Mouse (Mus musculus) stomach, embryonic 15.5 days (tissue): ENCODE measurements around the gene Pum1. TPM values are rescaled to one million over a fixed set of nuclear protein-coding genes. Genes with fewer than 3 reads are reported as not detected.
A peak's percentile ranks its signal among the peaks of the same experiment; 100 is the strongest.

Experiments used
- ATAC-seq: fragments of 200-750 bp; cut with Nextera tagmentation; 2 replicates; pipeline ENCODE4 v1.8.0; 2017; ENCODE audit warnings: low read depth, moderate number of reproducible peaks, moderate TSS enrichment; ENCODE audit not compliant: insufficient read depth, low FRiP score
- H3K27ac ChIP-seq: fragments of 300-500 bp; sonication (generic); 2 replicates; pipeline ENCODE4 v1.5.1; 2015; ENCODE audit warnings: mild to moderate bottlenecking, inconsistent platforms
- H3K27me3 ChIP-seq: fragments of 300-500 bp; sonication (generic); replicated peaks from 2 replicates; pipeline ENCODE4 v1.6.1; 2015; ENCODE audit warnings: inconsistent platforms
- H3K36me3 ChIP-seq: fragments of 300-500 bp; sonication (generic); 2 replicates; pipeline ENCODE4 v1.6.1; 2015; ENCODE audit warnings: inconsistent platforms
- H3K4me1 ChIP-seq: fragments of 300-500 bp; sonication (generic); 2 replicates; pipeline ENCODE4 v1.6.1; 2015; ENCODE audit warnings: inconsistent platforms
- H3K4me2 ChIP-seq: fragments of 300-500 bp; sonication (generic); 2 replicates; pipeline ENCODE4 v1.6.1; 2015; ENCODE audit warnings: mild to moderate bottlenecking, inconsistent platforms
- H3K4me3 ChIP-seq: fragments of 300-500 bp; sonication (generic); replicated peaks from 2 replicates; pipeline ENCODE4 v1.5.1; 2015; ENCODE audit warnings: inconsistent platforms
- H3K9ac ChIP-seq: fragments of 300-500 bp; sonication (generic); 2 replicates; pipeline ENCODE4 v1.6.1; 2015; ENCODE audit warnings: inconsistent platforms
- H3K9me3 ChIP-seq: fragments of 300-500 bp; sonication (generic); 2 replicates; pipeline ENCODE4 v1.6.1; 2016; ENCODE audit warnings: inconsistent platforms
- WGBS: fragments of 180-500 bp; shearing (Covaris S2); methylation state at CpG from one replicate; pipeline ENCODE4 v1.1.7; 2015; 5-methylcytosine and 5-hydroxymethylcytosine counted together
- polyA plus RNA-seq: library from polyadenylated mRNA; unstranded; fragments of >200 nt; fragmentation: Nextera tagmentation; extraction: Ambion mirVana; gene quantifications from 2 replicates; pipeline ENCODE4 v1.2.1, GENCODE M21; 2015

The Pum1 gene
- polyA plus RNA-seq, 1 experiment from 2014 or later: 72.4 TPM

GRCm38 (mm10) chr4:130774822-130775221 lies 111.7 kb downstream of the Pum1 start:
- WGBS: 86% methylated on average over 4 of the region's 4 CpGs
- no peak overlapping the region for H3K4me3 ChIP-seq
- no peaks in the 10 kb centered on the region for H3K9me3 ChIP-seq
- H3K4me1 ChIP-seq: no peaks in the 10 kb centered on the region; the same call in 1 of the 2 replicates
- no peaks in the 10 kb centered on the region for H3K27me3 ChIP-seq
- no peak overlapping the region for H3K27ac ChIP-seq
- ATAC-seq: no peak
- no peak overlapping the region for H3K4me2 ChIP-seq
- no peak overlapping the region for H3K9ac ChIP-seq
- peaks cover 63% of the 10 kb centered on the region for H3K36me3 ChIP-seq

- Histone ChIP-seq H3K9ac (no peak overlapping the region), H3K36me3 (peaks cover 58% of the 10 kb centered on the region), H3K4me1 (no peaks in the 10 kb centered on the region; the same call in 1 of the 2 replicates), H3K4me2 (no peak overlapping the region), H3K27ac (no peak overlapping the region; the same call in 1 of the 2 replicates), H3K27me3 (no peaks in the 10 kb centered on the region), H3K4me3 (no peak overlapping the region), H3K9me3 (no peaks in the 10 kb centered on the region)
- ATAC-seq: no peak
- 54% methylated on average over 10 of the region's 10 CpGs for WGBS
Measured at GRCm38 (mm10) chr4:130777647-130778046, 114.5 kb downstream of the Pum1 start.

- Histone ChIP-seq H3K4me2 (no peak overlapping the region), H3K27me3 (no peaks in the 10 kb centered on the region), H3K4me3 (no peak overlapping the region), H3K9me3 (no peaks in the 10 kb centered on the region), H3K27ac (no peak overlapping the region), H3K4me1 (no peaks in the 10 kb centered on the region; the same call in 1 of the 2 replicates), H3K9ac (no peak overlapping the region), H3K36me3 (peaks cover 44% of the 10 kb centered on the region)
- ATAC-seq: no peak
- 72% methylated on average over 3 of the region's 3 CpGs for WGBS
Measured at GRCm38 (mm10) chr4:130779037-130779436, 115.9 kb downstream of the Pum1 start.

GRCm38 (mm10) chr4:130782492-130782891 lies 119.4 kb downstream of the Pum1 start:
- no peaks in the 10 kb centered on the region for H3K27me3 ChIP-seq
- 78% methylated on average over 2 of the region's 2 CpGs for whole genome bisulfite sequencing
- ATAC-seq: no peak

GRCm38 (mm10) chr4:130784755-130785154 lies 121.6 kb downstream of the Pum1 start:
- H3K4me3 ChIP-seq: no peak overlapping the region
- H3K9ac ChIP-seq: no peak overlapping the region
- H3K4me1 ChIP-seq: no peaks in the 10 kb centered on the region
- no peak overlapping the region for H3K4me2 ChIP-seq
- H3K36me3 ChIP-seq: peaks cover 9% of the 10 kb centered on the region; the same call in 1 of the 2 replicates
- 23% methylated on average over 4 of the region's 4 CpGs for WGBS
- no peak overlapping the region for H3K27ac ChIP-seq
- H3K27me3 ChIP-seq: no peaks in the 10 kb centered on the region
- ATAC-seq: no peak
- no peaks in the 10 kb centered on the region for H3K9me3 ChIP-seq

More at GRCm38 (mm10) chr4:130782492-130782891, 119.4 kb downstream of the Pum1 start:
- no peak overlapping the region for H3K4me2 ChIP-seq
- peaks cover 26% of the 10 kb centered on the region for H3K36me3 ChIP-seq
- no peaks in the 10 kb centered on the region for H3K4me1 ChIP-seq
- no peak overlapping the region for H3K27ac ChIP-seq
- H3K9ac ChIP-seq: no peak overlapping the region
- H3K9me3 ChIP-seq: no peaks in the 10 kb centered on the region
- H3K4me3 ChIP-seq: no peak overlapping the region

- H3K36me3 ChIP-seq: no peaks in the 10 kb centered on the region
- no peak overlapping the region for H3K27ac ChIP-seq
- no peak for ATAC-seq
- 72% methylated on average over 5 of the region's 5 CpGs for WGBS
- H3K27me3 ChIP-seq: no peaks in the 10 kb centered on the region
- H3K4me3 ChIP-seq: no peak overlapping the region
- H3K9ac ChIP-seq: no peak overlapping the region
- H3K4me2 ChIP-seq: no peak overlapping the region
- 0 out of 2 replicates have a peak, but pooled peaks cover 5% of the 10 kb centered on the region for H3K4me1 ChIP-seq
- no peaks in the 10 kb centered on the region for H3K9me3 ChIP-seq
Measured at GRCm38 (mm10) chr4:130787530-130787929, 124.4 kb downstream of the Pum1 start.

GRCm38 (mm10) chr4:130790180-130790579 lies 127.1 kb downstream of the Pum1 start:
- Histone ChIP-seq H3K4me2 (no peak overlapping the region), H3K4me3 (no peak overlapping the region), H3K27ac (no peak overlapping the region), H3K4me1 (peaks cover 19% of the 10 kb centered on the region; the same call in 1 of the 2 replicates), H3K36me3 (no peaks in the 10 kb centered on the region), H3K9ac (no peak overlapping the region), H3K27me3 (0 out of 2 replicates have a peak, but pooled peaks cover 5% of the 10 kb centered on the region), H3K9me3 (no peaks in the 10 kb centered on the region)
- no peak; the same call in 1 of the 2 replicates for ATAC-seq
- 7% methylated on average over 6 of the region's 6 CpGs for WGBS

GRCm38 (mm10) chr4:130791811-130792375 lies 128.8 kb downstream of the Pum1 start:
- peak overlapping the region; percentile 82; the same call in 1 of the 2 replicates for H3K9ac ChIP-seq
- H3K27me3 ChIP-seq: 0 out of 2 replicates have a peak, but pooled peaks cover 5% of the 10 kb centered on the region
- H3K4me3 ChIP-seq: peak overlapping the region; percentile 79
- H3K36me3 ChIP-seq: no peaks in the 10 kb centered on the region
- no peaks in the 10 kb centered on the region for H3K9me3 ChIP-seq
- peak overlapping the region; percentile 98 for H3K4me2 ChIP-seq
- 6% methylated on average over 19 of the region's 19 CpGs for WGBS
- peak overlapping the region; percentile 37; the same call in 1 of the 2 replicates for H3K27ac ChIP-seq
- ATAC-seq: 0 out of 2 replicates have a peak, but pooled peaks have one; percentile 21
- peaks cover 22% of the 10 kb centered on the region for H3K4me1 ChIP-seq

- Histone ChIP-seq H3K4me1 (peaks cover 29% of the 10 kb centered on the region), H3K4me2 (peak within 1 kb of the TSS; percentile 98), H3K27ac (peak within 1 kb of the TSS; percentile 51), H3K4me3 (peak within 1 kb of the TSS; percentile 79), H3K27me3 (0 out of 2 replicates have a peak, but pooled peaks cover 5% of the 10 kb centered on the region), H3K9me3 (no peaks in the 10 kb centered on the region), H3K9ac (peak within 1 kb of the TSS; percentile 82), H3K36me3 (no peaks in the 10 kb centered on the region)
- WGBS: 2% methylated on average over 74 of the region's 99 CpGs
- ATAC-seq: 0 out of 2 replicates have a peak, but pooled peaks have one; percentile 20
Measured at GRCm38 (mm10) chr4:130792376-130793179, 129.5 kb downstream of the Pum1 start, which contains the start of gene Sdc3. TSS of gene Sdc3 (plus strand) at chr4:130792537.

GRCm38 (mm10) chr4:130793180-130793501 lies 130.0 kb downstream of the Pum1 start:
- H3K4me2 ChIP-seq: peak overlapping the region; percentile 98
- H3K36me3 ChIP-seq: no peaks in the 10 kb centered on the region
- 0 out of 2 replicates have a peak, but pooled peaks cover 5% of the 10 kb centered on the region for H3K27me3 ChIP-seq
- peak overlapping the region; percentile 79 for H3K4me3 ChIP-seq
- 46% methylated on average over 7 of the region's 7 CpGs for WGBS
- H3K27ac ChIP-seq: no peak overlapping the region
- peaks cover 34% of the 10 kb centered on the region for H3K4me1 ChIP-seq
- H3K9me3 ChIP-seq: no peaks in the 10 kb centered on the region
- H3K9ac ChIP-seq: peak overlapping the region; percentile 82; the same call in 1 of the 2 replicates
- ATAC-seq: no peak

- Histone ChIP-seq H3K9me3 (no peaks in the 10 kb centered on the region), H3K4me1 (peaks cover 51% of the 10 kb centered on the region), H3K4me3 (no peak overlapping the region), H3K27me3 (0 out of 2 replicates have a peak, but pooled peaks cover 5% of the 10 kb centered on the region), H3K36me3 (no peaks in the 10 kb centered on the region), H3K27ac (no peak overlapping the region), H3K4me2 (0 out of 2 replicates have a peak overlapping the region, but pooled peaks have one; percentile 6), H3K9ac (no peak overlapping the region)
- WGBS: 48% methylated on average over 4 of the region's 4 CpGs
- no peak for ATAC-seq
Measured at GRCm38 (mm10) chr4:130794771-130795170, 131.7 kb downstream of the Pum1 start.

GRCm38 (mm10) chr4:130795970-130796369 lies 132.8 kb downstream of the Pum1 start:
- no peak overlapping the region for H3K27ac ChIP-seq
- H3K4me1 ChIP-seq: peaks cover 56% of the 10 kb centered on the region
- 80% methylated on average over 6 of the region's 6 CpGs for WGBS
- no peaks in the 10 kb centered on the region for H3K9me3 ChIP-seq
- H3K9ac ChIP-seq: no peak overlapping the region
- 0 out of 2 replicates have a peak, but pooled peaks cover 5% of the 10 kb centered on the region for H3K27me3 ChIP-seq
- no peak overlapping the region for H3K4me2 ChIP-seq
- no peaks in the 10 kb centered on the region for H3K36me3 ChIP-seq
- H3K4me3 ChIP-seq: no peak overlapping the region
- no peak for ATAC-seq
